Mouse (Mus musculus) frontal cortex, postnatal 25 days (tissue): Measurements from ENCODE around the gene Cebpa.

Source experiments
- DNase-seq, 2 experiments: peaks; one replicate each; pipeline ENCODE4 v3.0.0; 2022; ENCODE audit warnings: low spot score in 2 of 2

Cebpa gene

DNA sequence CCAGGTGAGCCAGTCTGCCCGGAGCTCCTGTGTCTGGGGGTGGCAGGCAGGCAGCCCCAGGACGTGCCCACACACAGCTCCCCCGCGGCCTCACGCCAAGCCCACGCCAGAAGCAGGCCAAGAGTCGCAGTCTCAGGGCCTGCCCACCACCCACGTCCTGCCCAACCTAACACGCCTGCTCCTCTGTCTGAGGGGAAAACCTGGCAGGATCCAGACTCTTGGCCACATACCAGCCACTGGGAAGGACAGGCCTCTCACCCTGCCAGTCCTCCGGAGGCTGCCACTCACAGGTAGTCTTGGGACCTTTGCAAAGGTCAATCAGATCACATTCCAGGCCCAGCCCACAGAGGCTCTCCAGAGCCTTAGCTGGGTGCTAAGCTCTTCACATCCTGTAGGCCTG lies 27.2 kb downstream of the Cebpa start:
- no peak for DNase-seq

DNA sequence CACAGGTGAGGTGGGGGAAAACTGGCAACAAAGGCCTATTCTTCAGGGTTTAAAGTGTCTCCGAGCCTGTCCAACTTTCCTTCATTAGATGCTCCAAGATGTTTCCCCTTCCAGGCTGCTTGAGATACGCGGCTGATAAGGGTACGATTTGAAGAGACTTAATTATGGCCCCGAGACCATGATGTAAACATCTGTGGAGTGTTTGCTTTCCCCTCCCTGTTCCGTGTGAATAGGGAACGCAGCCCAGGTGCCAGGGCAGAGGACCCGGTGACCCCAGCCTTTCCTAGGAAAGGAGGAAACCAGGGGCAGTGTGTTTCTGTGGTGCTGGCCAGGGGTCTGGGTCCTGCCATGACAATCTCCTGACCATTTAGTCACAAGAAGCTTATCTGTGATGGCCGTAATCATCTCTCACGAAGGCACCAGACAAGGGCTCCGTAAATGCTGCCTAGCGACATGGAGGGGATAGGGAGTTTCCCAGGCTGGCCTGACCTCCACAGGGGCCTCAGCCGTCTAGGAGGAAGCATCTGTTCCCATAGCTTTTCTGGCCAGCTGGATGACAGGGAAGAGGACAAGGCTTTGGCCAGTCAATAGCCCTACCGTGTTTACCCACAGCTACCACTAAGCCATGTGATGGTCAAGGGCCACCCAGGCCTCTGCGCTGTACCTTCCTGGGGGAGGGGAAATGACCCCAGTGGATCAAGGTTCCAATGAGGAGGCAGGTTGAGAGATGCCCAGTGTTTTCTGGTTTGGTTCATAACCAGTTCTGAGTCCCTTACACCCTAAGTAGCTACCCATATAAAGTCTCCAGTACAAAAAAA lies 30.7 kb downstream of the Cebpa start:
- DNase-seq: no peak

DNA sequence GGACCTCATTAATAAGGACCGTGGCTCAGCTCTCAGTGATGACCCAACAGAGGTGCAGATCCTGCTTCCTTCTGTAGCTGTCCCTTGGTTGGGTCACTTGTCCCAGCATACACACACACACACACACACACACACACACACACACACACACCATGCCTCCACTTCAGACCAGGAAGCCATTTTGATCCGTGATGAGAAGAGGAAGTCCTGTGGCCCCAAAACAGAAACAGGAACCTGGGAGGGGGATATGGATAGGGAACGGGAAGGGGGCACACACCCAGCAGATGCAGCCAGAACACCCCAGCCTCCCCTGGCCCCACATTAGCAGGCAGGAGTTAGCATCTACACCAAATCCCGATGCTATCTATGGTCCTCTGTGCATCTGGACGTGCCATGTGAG lies 31.8 kb downstream of the Cebpa start:
- DNase-seq: no peak

DNA sequence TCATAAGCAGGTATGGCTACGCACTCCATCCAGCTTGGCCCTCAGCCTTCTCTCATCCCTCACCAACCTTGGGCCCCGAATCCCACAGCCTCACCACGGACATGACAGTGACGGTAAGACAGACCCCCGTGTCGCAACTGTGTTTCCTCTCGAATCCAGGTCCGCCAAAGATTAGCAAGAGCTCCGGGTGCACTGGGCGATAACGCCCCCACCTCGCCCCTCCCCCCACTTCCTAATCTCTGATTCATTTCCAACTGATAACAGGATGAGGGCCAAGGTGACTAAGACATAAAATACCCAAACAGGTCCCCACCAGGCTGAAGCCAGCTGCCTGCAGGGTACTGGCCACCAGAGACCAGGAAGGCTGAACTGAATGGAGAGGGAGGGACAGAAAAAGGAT lies 35.4 kb downstream of the Cebpa start:
- DNase-seq: no peak

DNA sequence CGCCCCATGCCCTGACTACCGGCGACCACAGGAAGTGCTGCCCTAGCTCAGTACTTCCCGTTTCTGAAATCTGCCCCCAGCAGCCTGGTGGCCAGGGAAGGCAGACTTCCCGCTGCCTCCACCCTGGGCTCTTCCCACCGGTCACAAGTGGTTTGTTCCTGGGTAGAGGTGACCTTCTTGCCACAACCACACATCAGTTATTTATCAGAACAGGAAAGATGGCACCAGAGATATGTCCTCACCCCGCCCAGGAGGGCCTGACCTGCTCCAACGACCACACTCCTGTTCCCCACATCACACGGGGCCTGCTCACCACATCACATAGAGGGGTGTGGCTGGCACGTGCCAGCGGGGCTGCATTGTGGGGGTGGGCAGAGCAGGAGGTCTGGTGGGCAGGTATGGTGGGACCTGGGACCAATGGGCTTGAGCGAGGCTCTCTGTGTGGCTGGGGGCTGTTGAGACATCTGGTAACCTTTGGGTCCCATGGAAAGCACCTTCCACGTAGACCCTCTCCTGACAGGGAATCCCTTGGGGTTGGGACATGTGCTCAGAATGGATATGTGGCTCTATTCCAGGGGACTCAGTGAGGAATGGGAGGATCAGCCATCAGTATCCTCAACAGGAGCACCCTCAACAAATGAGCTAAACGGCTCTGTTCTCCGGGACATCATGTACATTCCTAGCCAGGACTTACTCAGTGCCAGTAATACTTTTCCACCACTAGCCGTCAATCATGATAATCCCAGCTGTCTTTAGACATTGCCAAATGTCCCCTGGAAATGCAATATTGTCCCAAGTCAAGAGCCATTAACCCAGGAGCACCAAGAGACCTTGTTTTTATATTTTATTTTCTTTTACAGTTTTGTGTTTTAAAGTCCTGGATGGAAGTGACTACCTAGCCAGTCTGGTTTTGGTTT lies 37.7 kb downstream of the Cebpa start:
- DNase-seq: no peak

DNA sequence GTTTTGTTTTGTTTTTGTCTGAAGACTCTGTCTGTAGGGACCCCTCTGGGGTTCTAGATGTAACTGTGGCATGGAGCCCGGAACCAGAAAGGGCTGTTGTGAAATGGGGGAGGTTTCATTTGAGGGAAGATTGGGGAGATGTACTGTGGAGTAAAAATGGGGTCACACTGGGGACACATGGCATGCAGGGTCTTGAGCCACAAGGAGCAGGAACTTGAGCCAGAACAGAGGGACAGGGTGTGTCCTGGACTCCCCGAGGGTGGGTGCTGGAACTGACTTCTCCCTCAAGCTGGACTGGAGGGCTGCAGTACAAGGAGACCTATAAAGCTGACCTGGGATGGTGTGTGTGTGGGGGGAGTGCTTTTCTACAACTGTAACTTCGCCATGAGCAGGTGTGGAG lies 38.4 kb downstream of the Cebpa start:
- DNase-seq: no peak

DNA sequence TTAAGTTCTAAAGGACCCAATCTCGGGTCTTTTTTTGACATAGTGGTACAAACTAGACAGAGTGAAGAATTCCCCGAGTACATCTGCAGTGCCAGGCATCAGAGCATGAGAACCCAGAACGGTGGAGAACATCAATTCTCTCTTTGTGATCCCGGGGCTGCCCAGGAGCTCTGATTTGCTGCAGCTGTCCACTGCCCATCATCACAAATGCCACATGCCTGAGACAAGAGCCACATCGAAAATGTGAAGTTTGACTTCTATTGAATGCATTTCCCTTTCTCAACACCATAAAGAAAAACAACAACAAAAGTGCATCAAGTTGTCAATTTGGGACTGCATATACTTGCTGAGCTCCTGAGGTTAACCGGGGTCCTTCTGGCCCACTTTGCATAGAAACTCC lies 43.4 kb downstream of the Cebpa start:
- DNase-seq: no peak

DNA sequence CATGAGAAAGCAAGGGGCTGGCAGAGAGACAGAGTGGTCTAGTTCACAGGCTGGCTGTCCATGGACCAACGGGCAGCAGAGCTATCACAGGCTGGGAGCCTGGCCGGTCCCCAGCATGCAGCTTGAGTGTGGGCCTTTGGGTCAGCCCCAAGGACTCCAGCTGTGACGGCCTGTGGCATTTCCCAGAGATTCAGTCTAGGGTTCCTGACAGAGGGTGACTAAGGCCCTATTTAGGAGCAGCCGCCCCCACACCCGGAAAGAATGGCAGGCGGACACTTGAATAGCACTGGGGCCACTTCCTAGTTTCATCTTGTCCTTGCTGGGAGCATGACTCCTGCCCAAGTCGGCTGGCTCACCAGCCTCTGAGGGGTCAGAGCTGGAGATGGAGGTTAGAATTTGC lies 44.5 kb downstream of the Cebpa start:
- no peak for DNase-seq

DNA sequence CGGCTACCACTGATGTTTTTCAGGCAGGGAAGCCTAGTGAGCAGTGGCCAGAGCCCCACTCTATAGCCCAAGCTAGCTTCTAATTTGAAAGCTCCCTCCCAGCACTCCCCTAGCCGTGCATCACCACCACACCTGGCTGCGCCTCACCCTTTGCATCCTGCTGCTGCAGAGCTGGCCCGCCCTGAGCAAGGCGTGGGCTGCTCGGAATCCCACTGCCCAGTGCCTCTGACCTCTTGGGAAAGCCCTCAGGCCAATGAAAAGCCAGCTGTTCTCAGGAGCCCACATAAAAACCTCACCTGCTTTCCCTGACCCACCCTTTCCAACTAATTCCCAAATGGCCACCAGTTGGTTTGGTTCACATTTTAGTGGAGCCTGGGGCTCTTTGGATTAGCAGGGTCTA lies 45.0 kb downstream of the Cebpa start:
- DNase-seq: no peak

DNA sequence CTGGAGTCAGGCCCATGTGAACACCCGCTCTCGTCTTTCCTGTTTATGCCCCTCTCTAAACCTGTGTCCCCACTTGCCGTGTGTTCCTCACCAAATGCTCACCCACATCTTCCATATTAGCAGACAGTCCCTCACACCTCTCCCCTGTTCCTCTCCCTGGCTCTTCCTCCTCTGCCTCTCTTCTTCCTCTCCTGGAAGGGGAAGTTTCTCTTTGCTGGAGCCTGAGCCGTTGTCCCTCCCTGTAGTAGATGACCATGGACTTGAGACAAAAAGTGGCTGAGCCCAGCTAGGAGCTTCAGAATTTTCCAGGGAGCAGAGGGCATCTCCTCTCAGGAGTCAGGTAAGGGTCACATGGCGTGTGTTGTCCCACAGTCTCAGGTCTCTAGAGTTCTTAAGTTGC lies 47.9 kb downstream of the Cebpa start:
- DNase-seq: no peak

DNA sequence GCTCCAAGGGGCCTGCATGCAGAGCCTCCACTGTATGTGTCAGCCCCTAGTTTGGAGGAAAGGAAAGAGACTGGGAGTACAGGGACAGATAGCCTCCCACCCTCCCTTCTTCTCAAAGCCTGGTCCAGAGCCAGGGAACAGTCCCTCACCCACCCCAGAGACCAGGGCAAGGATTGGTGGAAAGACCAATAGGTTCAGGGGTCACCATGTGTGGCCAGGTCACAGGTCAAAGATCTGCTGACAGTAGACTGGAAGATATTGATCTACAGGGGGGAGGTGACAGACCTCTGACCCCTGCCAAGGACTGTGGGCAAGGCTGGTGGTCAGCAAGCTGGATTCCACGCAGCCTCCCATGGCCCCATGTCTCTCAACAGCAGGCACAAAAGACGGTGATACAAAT lies 48.8 kb downstream of the Cebpa start:
- DNase-seq: no peak

DNA sequence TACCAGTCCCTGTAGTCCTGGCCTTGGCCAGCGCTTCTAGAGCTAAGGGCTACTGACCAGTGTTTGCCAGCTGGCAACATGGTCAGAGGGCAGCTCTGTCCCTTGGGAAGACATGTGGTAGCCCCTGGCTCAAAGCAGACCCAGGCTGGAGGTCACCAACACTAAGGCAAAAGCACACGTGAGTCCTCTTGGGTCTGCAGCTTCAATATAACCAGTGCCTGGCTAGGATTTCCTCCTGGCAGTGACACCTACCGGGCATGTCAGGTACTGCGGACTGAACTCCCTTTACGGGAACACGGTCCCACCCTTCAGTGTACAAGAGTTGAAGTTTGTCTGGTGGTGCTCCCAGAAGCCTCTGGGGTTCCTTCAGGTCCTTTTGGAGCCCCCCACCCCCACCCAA lies 50.2 kb downstream of the Cebpa start:
- peak; percentile 87 to 93 for DNase-seq
